8 mouse cellular contexts compared by ENCODE assay signal in the genomic region with DNA sequence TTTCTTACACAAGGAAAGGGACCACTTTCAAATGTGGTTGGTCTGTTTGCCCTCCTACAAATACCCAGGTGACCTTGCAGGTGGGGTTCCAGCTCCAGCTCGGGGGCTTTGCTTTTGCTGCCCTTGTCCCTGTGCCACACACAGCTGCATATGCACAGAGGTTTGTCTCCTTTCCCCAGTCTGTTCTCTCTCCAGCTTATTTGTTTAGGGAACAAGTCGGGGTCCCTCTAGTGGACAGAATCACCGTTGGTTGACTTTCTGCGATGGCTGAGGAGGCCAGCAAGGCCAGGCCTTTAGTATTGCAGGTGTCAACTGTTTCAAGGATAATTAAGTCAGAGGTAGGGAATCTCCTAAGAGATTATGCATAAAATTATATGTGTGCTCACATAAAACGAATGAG. TPM values are rescaled to one million over a fixed set of nuclear protein-coding genes. Genes with fewer than 3 reads are reported as not detected.
DNase-seq lines count a peak whose midpoint lies in the region; ATAC-seq and TF ChIP-seq lines count a peak whose summit lies in the region.

No protein-coding gene starts in this region.

- H3K27ac ChIP-seq in intestine, postnatal 0 days (ENCODE audit: low read depth, low read length): no peak overlapping the region
- H3K27ac ChIP-seq in intestine, embryonic 16.5 days (ENCODE audit: low read length): no peak overlapping the region
- no peak overlapping the region for H3K27ac ChIP-seq in cortical plate, adult 2 months (ENCODE audit: insufficient read depth, low read length)
- H3K27ac ChIP-seq in testis, adult 2 months (ENCODE audit: control insufficient read depth, insufficient read depth, low read depth, low read length): no peak overlapping the region

- no peaks in the 10 kb centered on the region for H3K4me1 ChIP-seq in intestine, postnatal 0 days (replicated peaks; ENCODE audit: control insufficient read depth, insufficient read depth, low read length)
- 0 out of 2 replicates have a peak, but pooled peaks cover 3% of the 10 kb centered on the region for H3K4me1 ChIP-seq in intestine, embryonic 16.5 days (ENCODE audit: control insufficient read depth, insufficient read depth, low read length)
- H3K4me1 ChIP-seq in cortical plate, adult 2 months (ENCODE audit: control insufficient read depth, insufficient read depth, low read length): no peaks in the 10 kb centered on the region
- H3K4me1 ChIP-seq in testis, adult 2 months (ENCODE audit: control insufficient read depth, insufficient read depth, low read length): peaks cover 2% of the 10 kb centered on the region

- H3K4me3 ChIP-seq in intestine, postnatal 0 days (ENCODE audit: low read depth, low read length): no peak overlapping the region
- no peak overlapping the region for H3K4me3 ChIP-seq in intestine, embryonic 16.5 days (ENCODE audit: low read length)
- H3K4me3 ChIP-seq in cortical plate, adult 2 months (ENCODE audit: insufficient read depth, low read length): no peak overlapping the region
- no peak overlapping the region for H3K4me3 ChIP-seq in testis, adult 2 months (ENCODE audit: control insufficient read depth, low read depth, low read length)

- intact Hi-C loops in heart, postnatal 25 days (cut with DNase I): loop anchor here (2.0 kb wide), 1 partner anchor 42 kb away; no protein-coding TSS in a partner anchor

- peak; percentile 83 for TF ChIP-seq CTCF in intestine, postnatal 0 days (IDR thresholded peaks at IDR 0.05; ENCODE audit: low read depth)
- peak; percentile 53 for TF ChIP-seq CTCF in cortical plate, adult 2 months (IDR thresholded peaks at IDR 0.05; ENCODE audit: extremely low read depth, insufficient read depth, low read length)
- TF ChIP-seq CTCF in testis, adult 2 months (IDR thresholded peaks at IDR 0.05; ENCODE audit: control insufficient read depth, insufficient read depth, insufficient replicate concordance, low read depth, low read length): peak; percentile 20; the same call in 1 of the 2 replicates

- H3K9ac ChIP-seq in intestine, postnatal 0 days (ENCODE audit: low read depth, low read length): no peak overlapping the region
- no peak overlapping the region for H3K9ac ChIP-seq in intestine, embryonic 16.5 days (ENCODE audit: low read depth, low read length)

- H3K4me2 ChIP-seq in intestine, postnatal 0 days (replicated peaks; ENCODE audit: low read depth): no peak overlapping the region
- no peak overlapping the region for H3K4me2 ChIP-seq in intestine, embryonic 16.5 days (ENCODE audit: low read depth, low read length)

- H3K27me3 ChIP-seq in intestine, postnatal 0 days (replicated peaks; ENCODE audit: control insufficient read depth, insufficient read depth, low read length): no peaks in the 10 kb centered on the region
- no peaks in the 10 kb centered on the region for H3K27me3 ChIP-seq in intestine, embryonic 16.5 days (replicated peaks; ENCODE audit: control insufficient read depth, insufficient read depth, low read length)
- H3K27me3 ChIP-seq in testis, adult 2 months (ENCODE audit: control insufficient read depth, insufficient read depth, low read length): no peaks in the 10 kb centered on the region

- DNase-seq in adrenal gland, adult 18-20 months (ENCODE audit: low spot score in 2 of 2): peak; percentile 42 to 48
- peak; percentile 19 for DNase-seq in heart, postnatal 25 days (ENCODE audit: low spot score)
- peak; percentile 55 for DNase-seq in layer of hippocampus, adult 9-11 months

- no peak for TF ChIP-seq POLR2A in cortical plate, adult 2 months (IDR thresholded peaks at IDR 0.05; ENCODE audit: extremely low read depth, insufficient read depth, low read length)
- TF ChIP-seq POLR2A in testis, adult 2 months (IDR thresholded peaks at IDR 0.05; ENCODE audit: control insufficient read depth, low read depth, low read length): no peak

- peaks cover 11% of the 10 kb centered on the region for H3K36me3 ChIP-seq in intestine, postnatal 0 days (ENCODE audit: control insufficient read depth, insufficient read depth)
- H3K36me3 ChIP-seq in intestine, embryonic 16.5 days (ENCODE audit: control insufficient read depth, insufficient read depth, low read length): no peaks in the 10 kb centered on the region
- no peaks in the 10 kb centered on the region for H3K36me3 ChIP-seq in testis, adult 2 months (ENCODE audit: control insufficient read depth, insufficient read depth, low read length)

- 14% methylated on average over 5 of the region's 5 CpGs for WGBS in intestine, postnatal 0 days
- WGBS in intestine, embryonic 16.5 days: 9% methylated on average over 5 of the region's 5 CpGs

- no peaks in the 10 kb centered on the region for H3K9me3 ChIP-seq in intestine, postnatal 0 days (ENCODE audit: control insufficient read depth)
- no peaks in the 10 kb centered on the region for H3K9me3 ChIP-seq in intestine, embryonic 16.5 days (ENCODE audit: control insufficient read depth, low read length)

- ATAC-seq in intestine, postnatal 0 days: no peak
- ATAC-seq in intestine, embryonic 16.5 days: no peak
- ATAC-seq in megakaryocyte progenitor cell, adult 5-6 weeks (replicated peaks; ENCODE audit: poor library complexity): peak; percentile 71

RNA-seq across cellular contexts. Expression of gene Rab15, which starts 56.5 kb away (rescaled TPM):
- 6.4 and 7.5 TPM in 2 replicates for polyA plus RNA-seq in intestine, postnatal 0 days (2015; fragmentation: Nextera tagmentation; extraction: Ambion mirVana)
- polyA plus RNA-seq in intestine, embryonic 16.5 days (2015; fragmentation: Nextera tagmentation; extraction: Ambion mirVana): 17.6 and 18.7 TPM in 2 replicates
- total RNA-seq in adrenal gland, adult 18-20 months (2021): 1 to 10 TPM; 2.3 to 2.5 TPM
- 224 and 229 TPM in 2 replicates for polyA plus RNA-seq in cortical plate, adult 2 months (2012; rRNA removed)
- total RNA-seq in heart, postnatal 25 days (2021): 1 to 10 TPM in 1 of 2 experiments, under 1 TPM in 1; 0.45 to 1.3 TPM
- not detected in 2 replicates for total RNA-seq in megakaryocyte progenitor cell, adult 5-6 weeks (2015)
- 1.1 TPM in 1 of 2 replicates, not detected in the other for total RNA-seq in megakaryocyte progenitor cell, adult 5-6 weeks (2017)
- 0.32 and 0.90 TPM in 2 replicates for polyA plus RNA-seq in testis, adult 2 months (2012; rRNA removed)

Comparison
In these comparisons a context has a peak if more than half of its experiments do, and no peak if none do; other contexts are left out.
1. CTCF ChIP-seq: peak in every context shown above with its lines; median percentile 83 in intestine, postnatal 0 days; 53 in cortical plate, adult 2 months; 20 in testis, adult 2 months.
2. RNA of gene Rab15, which starts 56.5 kb away (polyA plus RNA-seq): 224 to 229 TPM in cortical plate, adult 2 months; 17.6 to 18.7 TPM in intestine, embryonic 16.5 days, 6.4 to 7.5 TPM in intestine, postnatal 0 days and 0.32 to 0.90 TPM in testis, adult 2 months; every median in the first group is over 10 times any median in the second.
3. Peak in every context shown above with its lines, with median percentiles within 50 percentile points of each other: DNase-seq.